In genomic region chr14:19728737-19729136, GRCm38 (mm10) we compare ENCODE assay signal across 11 mouse cellular contexts. TPM values are rescaled to one million over a fixed set of nuclear protein-coding genes. Genes with fewer than 3 reads are reported as not detected.
DNase-seq lines count a peak whose midpoint lies in the region; ATAC-seq and TF ChIP-seq lines count a peak whose summit lies in the region.
"Had no signal": no experiment of that assay in that cellular context is flagged by ENCODE, and none has a peak within 500 bp of the region (broad histone marks: within the 10 kb centered on the region; RNA-seq: fewer than 3 reads in every experiment).

No protein-coding gene starts in this region.

- no peak overlapping the region for H3K4me3 ChIP-seq in embryonic facial prominence, embryonic 13.5 days
- no peak overlapping the region for H3K4me3 ChIP-seq in embryonic facial prominence, embryonic 10.5 days
- no peak overlapping the region for H3K4me3 ChIP-seq in intestine, embryonic 16.5 days (ENCODE audit: low read length)
- no peak overlapping the region for H3K4me3 ChIP-seq in lung, postnatal 0 days (ENCODE audit: low read depth, low read length)
- H3K4me3 ChIP-seq: forebrain, embryonic 15.5 days; neural tube, embryonic 13.5 days had no signal

- no peak overlapping the region for H3K27ac ChIP-seq in embryonic facial prominence, embryonic 13.5 days
- H3K27ac ChIP-seq in embryonic facial prominence, embryonic 10.5 days (replicated peaks) = no peak overlapping the region
- no peak overlapping the region; the same call in 1 of the 2 replicates for H3K27ac ChIP-seq in intestine, embryonic 16.5 days (ENCODE audit: low read length)
- no peak overlapping the region for H3K27ac ChIP-seq in lung, postnatal 0 days (ENCODE audit: low read length)
- H3K27ac ChIP-seq: forebrain, embryonic 15.5 days; neural tube, embryonic 13.5 days had no signal

- no peaks in the 10 kb centered on the region for H3K27me3 ChIP-seq in embryonic facial prominence, embryonic 13.5 days
- no peaks in the 10 kb centered on the region for H3K27me3 ChIP-seq in embryonic facial prominence, embryonic 10.5 days (replicated peaks; ENCODE audit: low read depth, poor library complexity, severe bottlenecking)
- H3K27me3 ChIP-seq in intestine, embryonic 16.5 days (replicated peaks; ENCODE audit: control insufficient read depth, insufficient read depth, low read length) = no peaks in the 10 kb centered on the region
- H3K27me3 ChIP-seq in lung, postnatal 0 days (replicated peaks; ENCODE audit: insufficient read depth, low read length) = no peaks in the 10 kb centered on the region
- H3K27me3 ChIP-seq: forebrain, embryonic 15.5 days; neural tube, embryonic 13.5 days had no signal

- TF ChIP-seq CTCF in lung, postnatal 0 days (IDR thresholded peaks at IDR 0.05) = no peak

- H3K36me3 ChIP-seq in embryonic facial prominence, embryonic 13.5 days = no peaks in the 10 kb centered on the region
- H3K36me3 ChIP-seq in embryonic facial prominence, embryonic 10.5 days (replicated peaks) = no peaks in the 10 kb centered on the region
- no peaks in the 10 kb centered on the region for H3K36me3 ChIP-seq in intestine, embryonic 16.5 days (ENCODE audit: control insufficient read depth, insufficient read depth, low read length)
- H3K36me3 ChIP-seq in lung, postnatal 0 days (ENCODE audit: insufficient read depth, low read length) = no peaks in the 10 kb centered on the region
- H3K36me3 ChIP-seq: forebrain, embryonic 15.5 days; neural tube, embryonic 13.5 days had no signal

- H3K9me3 ChIP-seq in embryonic facial prominence, embryonic 13.5 days = no peaks in the 10 kb centered on the region
- no peaks in the 10 kb centered on the region for H3K9me3 ChIP-seq in embryonic facial prominence, embryonic 10.5 days
- H3K9me3 ChIP-seq in intestine, embryonic 16.5 days (ENCODE audit: control insufficient read depth, low read length) = no peaks in the 10 kb centered on the region
- no peaks in the 10 kb centered on the region for H3K9me3 ChIP-seq in lung, postnatal 0 days (ENCODE audit: low read length)
- H3K9me3 ChIP-seq: forebrain, embryonic 15.5 days; neural tube, embryonic 13.5 days had no signal

- TF ChIP-seq EP300 in lung, postnatal 0 days (IDR thresholded peaks at IDR 0.05) = no peak

- H3K4me2 ChIP-seq in embryonic facial prominence, embryonic 13.5 days = no peak overlapping the region
- no peak overlapping the region for H3K4me2 ChIP-seq in intestine, embryonic 16.5 days (ENCODE audit: low read depth, low read length)
- no peak overlapping the region for H3K4me2 ChIP-seq in lung, postnatal 0 days (replicated peaks; ENCODE audit: low read depth, low read length)
- H3K4me2 ChIP-seq: forebrain, embryonic 15.5 days; neural tube, embryonic 13.5 days had no signal

- H3K4me1 ChIP-seq in embryonic facial prominence, embryonic 13.5 days = peaks cover 18% of the 10 kb centered on the region
- no peaks in the 10 kb centered on the region for H3K4me1 ChIP-seq in embryonic facial prominence, embryonic 10.5 days
- H3K4me1 ChIP-seq in intestine, embryonic 16.5 days (ENCODE audit: control insufficient read depth, insufficient read depth, low read length) = peaks cover 6% of the 10 kb centered on the region
- H3K4me1 ChIP-seq in lung, postnatal 0 days (ENCODE audit: insufficient read depth, low read depth, low read length) = 0 out of 2 replicates have a peak, but pooled peaks cover 3% of the 10 kb centered on the region
- H3K4me1 ChIP-seq: forebrain, embryonic 15.5 days had no signal

- 52% methylated on average over 7 of the region's 7 CpGs for WGBS in embryonic facial prominence, embryonic 13.5 days
- WGBS in embryonic facial prominence, embryonic 10.5 days = 77% methylated on average over 7 of the region's 7 CpGs
- WGBS in intestine, embryonic 16.5 days = 56% methylated on average over 7 of the region's 7 CpGs
- 58% methylated on average over 7 of the region's 7 CpGs for WGBS in lung, postnatal 0 days

- no peak for DNase-seq in embryonic facial prominence, embryonic 10.5 days (ENCODE audit: low spot score)
- DNase-seq in 3T3-L1 (ENCODE audit: low read depth, low spot score) = peak; percentile 27
- peak; percentile 68 for DNase-seq in lung, postnatal 0 days (ENCODE audit: low spot score)
- no peak for DNase-seq in layer of hippocampus, adult 8-10 months (ENCODE audit: low spot score in 2 of 2)
- no peak for DNase-seq in layer of hippocampus, adult 9-10 months (ENCODE audit: low spot score)
- no peak for DNase-seq in thymus, postnatal 10 days (ENCODE audit: low spot score in 2 of 2)

- ATAC-seq in embryonic facial prominence, embryonic 13.5 days (ENCODE audit: insufficient number of reproducible peaks, insufficient read depth, low FRiP score, low TSS enrichment, low read depth) = 0 out of 2 replicates have a peak, but pooled peaks have one; percentile 37
- peak; percentile 71 for ATAC-seq in intestine, embryonic 16.5 days
- peak; percentile 66 for ATAC-seq in lung, postnatal 0 days
- ATAC-seq: forebrain, embryonic 15.5 days had no signal

- no peak overlapping the region for H3K9ac ChIP-seq in embryonic facial prominence, embryonic 13.5 days
- H3K9ac ChIP-seq in intestine, embryonic 16.5 days (ENCODE audit: low read depth, low read length) = no peak overlapping the region
- no peak overlapping the region for H3K9ac ChIP-seq in lung, postnatal 0 days (replicated peaks; ENCODE audit: low read depth)
- H3K9ac ChIP-seq: forebrain, embryonic 15.5 days; neural tube, embryonic 13.5 days had no signal

RNA-seq across cellular contexts. Expression of gene Nid2, which starts 22.3 kb away (rescaled TPM):
- 56.4 and 64.8 TPM in 2 replicates for polyA plus RNA-seq in embryonic facial prominence, embryonic 13.5 days (2015; fragmentation: Nextera tagmentation; extraction: Ambion mirVana)
- polyA plus RNA-seq in embryonic facial prominence, embryonic 10.5 days (2016; fragmentation: Nextera tagmentation; extraction: Ambion mirVana) = 57.7 and 61.8 TPM in 2 replicates
- polyA plus RNA-seq in intestine, embryonic 16.5 days (2015; fragmentation: Nextera tagmentation; extraction: Ambion mirVana) = 63.8 and 68.6 TPM in 2 replicates
- polyA plus RNA-seq in lung, postnatal 0 days (2015; fragmentation: Nextera tagmentation; extraction: Ambion mirVana) = 39.0 and 40.4 TPM in 2 replicates
- total RNA-seq in layer of hippocampus, adult 8-10 months (2022) = 1 to 10 TPM; 2.6 to 5.2 (median 3.4) TPM
- total RNA-seq: MEL had no signal

Comparison
In these comparisons a context has a peak if more than half of its experiments do, and no peak if none do; other contexts are left out.
1. DNase-seq: peak in 3T3-L1 (single experiment) and lung, postnatal 0 days (single experiment); none in embryonic facial prominence, embryonic 10.5 days (single experiment), layer of hippocampus, adult 8-10 months (0 of 2), layer of hippocampus, adult 9-10 months (single experiment) and thymus, postnatal 10 days (0 of 2).
2. Peak in every context shown above with its lines, with median percentiles within 50 percentile points of each other: ATAC-seq.